Mouse (Mus musculus): ENCODE measurements around the gene Olfr690. TPM values are rescaled to one million over a fixed set of nuclear protein-coding genes. Genes with fewer than 3 reads are reported as not detected.

Gene Olfr690
- total RNA-seq, 2 experiments from 2014 or later: not detected

Other genes starting within 250 kb of the Olfr690 start
- gene Olfr680-ps1, start 241.3 kb downstream of the Olfr690 start, total RNA-seq (2015; ENCODE audit: low replicate concordance): not detected in 2 replicates
- gene Olfr680-ps1, start 241.3 kb downstream of the Olfr690 start, total RNA-seq (2017; ENCODE audit: low replicate concordance): not detected in 2 replicates
- gene Olfr681, start 217.3 kb downstream of the Olfr690 start, total RNA-seq (2015; ENCODE audit: low replicate concordance): not detected in 2 replicates
- gene Olfr681, start 217.3 kb downstream of the Olfr690 start, total RNA-seq (2017; ENCODE audit: low replicate concordance): not detected in 2 replicates
- gene Olfr683, start 187.1 kb downstream of the Olfr690 start, total RNA-seq (2015; ENCODE audit: low replicate concordance): not detected in 2 replicates
- not detected in 2 replicates for gene Olfr683, start 187.1 kb downstream of the Olfr690 start, total RNA-seq (2017; ENCODE audit: low replicate concordance)
- not detected in 2 replicates for gene Olfr684, start 170.5 kb downstream of the Olfr690 start, total RNA-seq (2015; ENCODE audit: low replicate concordance)
- gene Olfr684, start 170.5 kb downstream of the Olfr690 start, total RNA-seq (2017; ENCODE audit: low replicate concordance): not detected in 2 replicates
- not detected in 2 replicates for gene Olfr685, start 148.1 kb downstream of the Olfr690 start, total RNA-seq (2015; ENCODE audit: low replicate concordance)
- not detected in 2 replicates for gene Olfr685, start 148.1 kb downstream of the Olfr690 start, total RNA-seq (2017; ENCODE audit: low replicate concordance)
- not detected in 2 replicates for gene Olfr686, start 126.6 kb downstream of the Olfr690 start, total RNA-seq (2015; ENCODE audit: low replicate concordance)
- gene Olfr686, start 126.6 kb downstream of the Olfr690 start, total RNA-seq (2017; ENCODE audit: low replicate concordance): not detected in 2 replicates
- not detected in 2 replicates for gene Olfr688, start 46.0 kb downstream of the Olfr690 start, total RNA-seq (2015; ENCODE audit: low replicate concordance)
- not detected in 2 replicates for gene Olfr688, start 46.0 kb downstream of the Olfr690 start, total RNA-seq (2017; ENCODE audit: low replicate concordance)
- gene Olfr689, start 22.9 kb downstream of the Olfr690 start, total RNA-seq (2015; ENCODE audit: low replicate concordance): not detected in 2 replicates
- gene Olfr689, start 22.9 kb downstream of the Olfr690 start, total RNA-seq (2017; ENCODE audit: low replicate concordance): not detected in 2 replicates
- not detected in 2 replicates for gene Olfr691, start 8.2 kb upstream of the Olfr690 start, total RNA-seq (2015; ENCODE audit: low replicate concordance)
- not detected in 2 replicates for gene Olfr691, start 8.2 kb upstream of the Olfr690 start, total RNA-seq (2017; ENCODE audit: low replicate concordance)
- gene Olfr692, start 34.1 kb upstream of the Olfr690 start, total RNA-seq (2015; ENCODE audit: low replicate concordance): not detected in 2 replicates
- not detected in 2 replicates for gene Olfr692, start 34.1 kb upstream of the Olfr690 start, total RNA-seq (2017; ENCODE audit: low replicate concordance)
- gene Gm5901, start 40.9 kb upstream of the Olfr690 start, total RNA-seq (2015; ENCODE audit: low replicate concordance): not detected in 2 replicates
- gene Gm5901, start 40.9 kb upstream of the Olfr690 start, total RNA-seq (2017; ENCODE audit: low replicate concordance): 7.6 TPM in 1 of 2 replicates, not detected in the other
- 16.9 and 48.6 TPM in 2 replicates for gene Fam160a2, start 66.0 kb upstream of the Olfr690 start, total RNA-seq (2015; ENCODE audit: low replicate concordance)
- 3.0 and 9.2 TPM in 2 replicates for gene Fam160a2, start 66.0 kb upstream of the Olfr690 start, total RNA-seq (2017; ENCODE audit: low replicate concordance)
- not detected in 2 replicates for gene Cnga4, start 70.5 kb upstream of the Olfr690 start, total RNA-seq (2015; ENCODE audit: low replicate concordance)
- gene Cnga4, start 70.5 kb upstream of the Olfr690 start, total RNA-seq (2017; ENCODE audit: low replicate concordance): not detected in 2 replicates
- not detected in 2 replicates for gene Cckbr, start 91.6 kb upstream of the Olfr690 start, total RNA-seq (2015; ENCODE audit: low replicate concordance)
- not detected in 2 replicates for gene Cckbr, start 91.6 kb upstream of the Olfr690 start, total RNA-seq (2017; ENCODE audit: low replicate concordance)
- gene Cavin3, start 148.2 kb upstream of the Olfr690 start, total RNA-seq (2015; ENCODE audit: low replicate concordance): not detected in 2 replicates
- gene Cavin3, start 148.2 kb upstream of the Olfr690 start, total RNA-seq (2017; ENCODE audit: low replicate concordance): not detected in 2 replicates
- 7.5 and 13.3 TPM in 2 replicates for gene Smpd1, start 220.3 kb upstream of the Olfr690 start, total RNA-seq (2015; ENCODE audit: low replicate concordance)
- gene Smpd1, start 220.3 kb upstream of the Olfr690 start, total RNA-seq (2017; ENCODE audit: low replicate concordance): 9.5 and 13.1 TPM in 2 replicates
- not detected in 2 replicates for gene Apbb1, start 247.5 kb upstream of the Olfr690 start, total RNA-seq (2015; ENCODE audit: low replicate concordance)
- 7.3 TPM in 1 of 2 replicates, not detected in the other for gene Apbb1, start 247.5 kb upstream of the Olfr690 start, total RNA-seq (2017; ENCODE audit: low replicate concordance)

Measured in erythroid progenitor cell, adult 5-6 weeks (primary cell).